Mouse (Mus musculus) bone marrow, adult 2 months (tissue): ENCODE results near the gene Ccr3.

Source experiments
- CTCF ChIP-seq: fragments of 200-500 bp; IDR thresholded peaks from 2 replicates; pipeline ENCODE4 v1.5.1; 2011; ENCODE audit warnings: low read length, control low read depth; ENCODE audit not compliant: control insufficient read depth, insufficient read depth
- POLR2A ChIP-seq: fragments of 200-500 bp; IDR thresholded peaks from 2 replicates; pipeline ENCODE4 v1.6.1; 2011; ENCODE audit warnings: low read depth, mild to moderate bottlenecking, control low read depth, low read length, borderline replicate concordance; ENCODE audit not compliant: control insufficient read depth

DNA sequence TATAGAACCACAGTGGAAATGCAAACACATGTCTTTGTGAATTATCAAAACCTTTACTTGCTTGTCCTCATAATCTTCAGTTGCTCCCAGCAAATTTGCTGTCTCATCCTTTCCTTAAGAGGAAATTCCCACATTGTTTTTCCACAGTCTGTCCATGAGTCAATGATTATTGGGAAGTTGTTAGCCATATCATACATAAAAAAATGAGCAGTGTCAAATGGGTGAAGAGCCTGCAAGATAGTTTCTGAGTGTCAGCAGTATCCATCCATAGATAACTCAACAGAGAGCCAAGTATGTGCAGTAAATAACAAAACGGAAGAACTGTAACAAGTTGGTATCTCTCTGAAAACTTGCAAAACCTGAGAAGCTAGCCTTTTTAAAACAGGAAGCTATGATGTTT, at the start of gene Ccr3:
- TF ChIP-seq CTCF (no peak), POLR2A (no peak)
